Comparison of ENCODE assay signal across 9 mouse cellular contexts in the genomic region with DNA sequence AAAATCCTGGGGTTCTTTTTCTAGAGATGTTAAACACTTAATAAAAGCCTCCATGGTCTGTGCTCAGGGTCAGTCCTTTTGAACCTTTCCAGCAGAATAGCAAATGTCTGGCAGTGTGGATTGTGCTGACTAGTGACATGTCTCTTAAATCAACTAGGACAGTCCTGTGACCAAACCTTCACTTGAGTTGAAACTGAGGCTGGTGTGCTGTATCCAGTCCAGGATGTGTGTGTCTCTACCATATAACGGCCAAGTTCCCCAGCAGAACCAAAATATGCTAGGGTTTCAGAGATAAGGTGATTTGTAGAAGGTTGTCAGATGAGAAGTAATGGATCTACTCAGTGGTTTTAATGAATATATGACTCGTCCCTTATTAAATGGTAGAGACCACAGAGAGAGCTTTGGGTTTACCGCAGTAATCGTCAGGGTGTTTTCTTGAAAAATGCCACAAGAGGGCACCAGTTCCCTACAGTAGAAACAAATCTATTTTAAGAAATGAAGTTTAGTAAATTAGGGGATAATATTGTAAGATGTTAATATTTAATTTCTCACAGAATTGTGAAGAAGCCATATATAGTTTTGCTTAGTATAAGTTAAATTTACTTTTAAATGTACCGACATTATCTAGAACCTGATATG. TPM values are rescaled to one million over a fixed set of nuclear protein-coding genes. Genes with fewer than 3 reads are reported as not detected.
DNase-seq lines count a peak whose midpoint lies in the region; ATAC-seq and TF ChIP-seq lines count a peak whose summit lies in the region.
"Had no signal": no experiment of that assay in that cellular context is flagged by ENCODE, and none has a peak within 500 bp of the region (broad histone marks: within the 10 kb centered on the region; RNA-seq: fewer than 3 reads in every experiment).

No protein-coding gene starts in this region.

- TF ChIP-seq POLR2A in kidney, adult 2 months (IDR thresholded peaks at IDR 0.05; ENCODE audit: low read depth, low read length) = no peak
- no peak for TF ChIP-seq POLR2A in thymus, adult 2 months (IDR thresholded peaks at IDR 0.05; ENCODE audit: control insufficient read depth, extremely low read depth, insufficient read depth, low read length, poor library complexity)

- no peaks in the 10 kb centered on the region for H3K27me3 ChIP-seq in kidney, adult 2 months (replicated peaks; ENCODE audit: control insufficient read depth, insufficient read depth, low read length)
- H3K27me3 ChIP-seq in thymus, adult 2 months (ENCODE audit: control insufficient read depth, insufficient read depth, low read length) = no peaks in the 10 kb centered on the region

- H3K4me1 ChIP-seq in kidney, adult 2 months (ENCODE audit: control insufficient read depth, insufficient read depth, low read length) = 0 out of 2 replicates have a peak, but pooled peaks cover 2% of the 10 kb centered on the region
- no peaks in the 10 kb centered on the region; the same call in 1 of the 2 replicates for H3K4me1 ChIP-seq in thymus, adult 2 months (replicated peaks; ENCODE audit: control insufficient read depth, insufficient read depth, low read length)

- DNase-seq in kidney, adult 2 months = peak; percentile 43
- no peak for DNase-seq in kidney, adult 11 months
- peak; percentile 13 for DNase-seq in thymus, adult 2 months
- no peak for DNase-seq in thymus, adult 18-20 months
- peak; percentile 39 for DNase-seq in embryo, embryonic 10 days (ENCODE audit: low spot score)
- no peak for DNase-seq in ovary, postnatal 10 days (ENCODE audit: low spot score)
- no peak for DNase-seq in layer of hippocampus, adult 8-10 months (ENCODE audit: low spot score in 2 of 2)

- H3K36me3 ChIP-seq in kidney, adult 2 months (ENCODE audit: control insufficient read depth, insufficient read depth, low read length) = peaks cover 4% of the 10 kb centered on the region
- H3K36me3 ChIP-seq in thymus, adult 2 months (ENCODE audit: control insufficient read depth, insufficient read depth, low read length) = peaks cover 79% of the 10 kb centered on the region

- 0 out of 2 replicates have a peak, but pooled peaks have one; percentile 13 for TF ChIP-seq CTCF in kidney, adult 2 months (conservative IDR thresholded peaks at IDR 0.05; ENCODE audit: insufficient read depth, insufficient read length, low read depth, low read length)
- no peak for TF ChIP-seq CTCF in thymus, adult 2 months (IDR thresholded peaks at IDR 0.05; ENCODE audit: borderline replicate concordance, control insufficient read depth, extremely low read depth, insufficient read depth, low read length, poor library complexity)

- H3K27ac ChIP-seq in kidney, adult 2 months (ENCODE audit: insufficient read depth, low read depth, low read length) = no peak overlapping the region
- H3K27ac ChIP-seq in thymus, adult 2 months (ENCODE audit: control insufficient read depth, insufficient read depth, low read length) = no peak overlapping the region

- 45% methylated on average over 5 of the region's 5 CpGs for WGBS in kidney, adult 2 months
- 59% methylated on average over 5 of the region's 5 CpGs for WGBS in thymus, adult 2 months

- no peak overlapping the region for H3K4me3 ChIP-seq in kidney, adult 2 months (ENCODE audit: insufficient read depth, low read depth, low read length)
- H3K4me3 ChIP-seq in thymus, adult 2 months (ENCODE audit: control insufficient read depth, insufficient read depth, low read length) = no peak overlapping the region
- H3K4me3 ChIP-seq: myocyte had no signal

- ATAC-seq in megakaryocyte-erythroid progenitor cell, adult 5-6 weeks (replicated peaks; ENCODE audit: low FRiP score, low TSS enrichment, poor library complexity, severe bottlenecking) = peak; percentile 43

RNA-seq across cellular contexts. Expression of gene Traf6, which starts 15.5 kb away (rescaled TPM):
- polyA plus RNA-seq in kidney, adult 2 months (2012; rRNA removed) = 10.6 and 10.8 TPM in 2 replicates
- 31.9 and 34.5 TPM in 2 replicates for polyA plus RNA-seq in thymus, adult 2 months (2012; rRNA removed)
- 18.3 and 26.1 TPM in 2 replicates for total RNA-seq in megakaryocyte-erythroid progenitor cell, adult 5-6 weeks (2014; fragmentation: Nextera tagmentation)
- 13.9 and 15.3 TPM in 2 replicates for total RNA-seq in megakaryocyte-erythroid progenitor cell, adult 5-6 weeks (2017)
- total RNA-seq in layer of hippocampus, adult 8-10 months (2022) = 10 to 100 TPM; 15.4 to 17.1 (median 16.4) TPM

RNA-seq across cellular contexts. Expression of gene B230118H07Rik, which starts 44.4 kb away (rescaled TPM):
- 8.1 and 12.6 TPM in 2 replicates for polyA plus RNA-seq in kidney, adult 2 months (2012; rRNA removed)
- polyA plus RNA-seq in thymus, adult 2 months (2012; rRNA removed) = 2.8 and 3.4 TPM in 2 replicates
- 13.1 and 34.1 TPM in 2 replicates for total RNA-seq in megakaryocyte-erythroid progenitor cell, adult 5-6 weeks (2014; fragmentation: Nextera tagmentation)
- 45.4 and 76.2 TPM in 2 replicates for total RNA-seq in megakaryocyte-erythroid progenitor cell, adult 5-6 weeks (2017)
- total RNA-seq in layer of hippocampus, adult 8-10 months (2022) = 10 to 100 TPM; 31.8 to 39.8 (median 35.8) TPM

RNA-seq across cellular contexts. Expression of gene Rag1, which starts 44.4 kb away (rescaled TPM):
- polyA plus RNA-seq in kidney, adult 2 months (2012; rRNA removed) = not detected in 2 replicates
- polyA plus RNA-seq in thymus, adult 2 months (2012; rRNA removed) = 330 and 350 TPM in 2 replicates
- 0.99 and 2.2 TPM in 2 replicates for total RNA-seq in megakaryocyte-erythroid progenitor cell, adult 5-6 weeks (2014; fragmentation: Nextera tagmentation)
- 0.23 and 1.1 TPM in 2 replicates for total RNA-seq in megakaryocyte-erythroid progenitor cell, adult 5-6 weeks (2017)
- total RNA-seq in layer of hippocampus, adult 8-10 months (2022) = under 1 TPM; 0.18 to 0.29 (median 0.25) TPM
- polyA plus RNA-seq: myocyte had no signal

Comparison
In these comparisons a context has a peak if more than half of its experiments do, and no peak if none do; other contexts are left out.
1. DNase-seq: peak in kidney, adult 2 months (single experiment), thymus, adult 2 months (single experiment) and embryo, embryonic 10 days (single experiment); none in kidney, adult 11 months (single experiment), thymus, adult 18-20 months (0 of 2), ovary, postnatal 10 days (single experiment) and layer of hippocampus, adult 8-10 months (0 of 2).